Mouse (Mus musculus) embryonic facial prominence, embryonic 12.5 days (tissue): ENCODE results near the gene Cnnm2. TPM values are rescaled to one million over a fixed set of nuclear protein-coding genes. Genes with fewer than 3 reads are reported as not detected.

Source experiments
- ATAC-seq: fragments of 200-750 bp; cut with Nextera tagmentation; 2 replicates; pipeline ENCODE4 v1.8.0; 2017; ENCODE audit not compliant: insufficient number of reproducible peaks, insufficient read depth, low FRiP score, low TSS enrichment
- H3K27ac ChIP-seq: fragments of 300-500 bp; sonication (generic); 2 replicates; pipeline ENCODE4 v1.5.1; 2016; ENCODE audit warnings: mild to moderate bottlenecking
- H3K27me3 ChIP-seq: fragments of 300-500 bp; sonication (generic); 2 replicates; pipeline ENCODE4 v1.6.1; 2016; ENCODE audit warnings: mild to moderate bottlenecking, moderate library complexity
- H3K36me3 ChIP-seq: fragments of 300-500 bp; sonication (generic); 2 replicates; pipeline ENCODE4 v1.6.1; 2016; ENCODE audit warnings: mild to moderate bottlenecking
- H3K4me1 ChIP-seq: fragments of 300-500 bp; sonication (generic); 2 replicates; pipeline ENCODE4 v1.6.1; 2016
- H3K4me2 ChIP-seq: fragments of 300-500 bp; sonication (generic); replicated peaks from 2 replicates; pipeline ENCODE4 v1.6.1; 2016; ENCODE audit warnings: mild to moderate bottlenecking, moderate library complexity
- H3K4me3 ChIP-seq: fragments of 300-500 bp; sonication (generic); 2 replicates; pipeline ENCODE4 v1.5.1; 2016; ENCODE audit warnings: mild to moderate bottlenecking
- H3K9ac ChIP-seq: fragments of 300-500 bp; sonication (generic); 2 replicates; pipeline ENCODE4 v1.6.1; 2016; ENCODE audit warnings: mild to moderate bottlenecking, moderate library complexity
- H3K9me3 ChIP-seq: fragments of 300-500 bp; sonication (generic); 2 replicates; pipeline ENCODE4 v1.6.1; 2016; ENCODE audit warnings: mild to moderate bottlenecking, moderate library complexity
- WGBS: fragments of 180-500 bp; shearing (Covaris S2); methylation state at CpG from one replicate; pipeline ENCODE4 v1.1.7; 2016; 5-methylcytosine and 5-hydroxymethylcytosine counted together
- polyA plus RNA-seq: library from polyadenylated mRNA; unstranded; fragments of >200 nt; fragmentation: Nextera tagmentation; extraction: Ambion mirVana; gene quantifications from 2 replicates; pipeline ENCODE4 v1.2.1, GENCODE M21; 2016

The Cnnm2 gene
- polyA plus RNA-seq, 1 experiment from 2014 or later: 5.4 TPM

DNA sequence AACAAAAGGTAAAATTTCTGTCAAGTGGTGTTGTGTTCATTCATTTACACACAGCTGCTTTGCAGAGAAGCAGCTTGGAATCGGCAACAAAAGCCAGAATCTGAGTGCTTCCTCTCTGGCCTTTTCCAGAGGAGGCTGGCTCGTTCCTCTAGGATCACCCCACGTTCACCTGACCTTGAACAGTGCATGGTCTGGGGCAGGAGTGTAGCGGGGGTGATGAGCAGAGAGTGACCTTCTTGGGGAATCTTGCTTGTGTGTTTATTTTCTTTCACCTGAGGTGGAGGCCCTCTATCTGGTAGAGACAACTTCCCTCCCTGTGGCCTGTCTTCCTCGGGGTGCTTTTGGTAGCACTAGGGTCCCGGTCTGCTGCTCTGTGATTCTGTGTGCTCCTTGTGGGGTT is 94.8 kb downstream of the Cnnm2 start:
- Histone ChIP-seq H3K4me1 (peaks cover 10% of the 10 kb centered on the region), H3K36me3 (no peaks in the 10 kb centered on the region), H3K27ac (no peak overlapping the region), H3K27me3 (no peaks in the 10 kb centered on the region), H3K9me3 (no peaks in the 10 kb centered on the region), H3K4me2 (no peak overlapping the region), H3K4me3 (no peak overlapping the region), H3K9ac (no peak overlapping the region)
- no peak for ATAC-seq
- 47% methylated on average over 6 of the region's 6 CpGs for WGBS

DNA sequence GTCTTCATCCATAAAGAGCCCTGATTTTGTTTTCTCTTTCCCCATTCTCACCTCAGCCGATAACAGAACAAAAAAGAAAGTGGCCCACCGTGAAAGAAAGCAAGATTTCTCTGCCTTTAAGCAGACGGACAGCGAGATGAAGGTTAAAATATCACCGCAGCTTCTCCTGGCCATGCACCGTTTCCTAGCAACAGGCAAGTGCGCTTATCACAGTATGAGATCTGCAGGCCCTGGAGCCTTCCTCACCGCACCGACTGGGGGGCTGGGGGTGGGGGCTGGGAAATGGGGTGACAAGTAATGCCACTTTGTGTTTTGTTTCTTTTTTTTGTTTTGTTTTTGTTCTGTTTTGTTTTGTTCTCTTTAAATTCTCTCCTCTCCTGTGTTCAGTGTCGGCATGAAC is 95.4 kb downstream of the Cnnm2 start:
- Histone ChIP-seq H3K27ac (no peak overlapping the region), H3K36me3 (no peaks in the 10 kb centered on the region)

DNA sequence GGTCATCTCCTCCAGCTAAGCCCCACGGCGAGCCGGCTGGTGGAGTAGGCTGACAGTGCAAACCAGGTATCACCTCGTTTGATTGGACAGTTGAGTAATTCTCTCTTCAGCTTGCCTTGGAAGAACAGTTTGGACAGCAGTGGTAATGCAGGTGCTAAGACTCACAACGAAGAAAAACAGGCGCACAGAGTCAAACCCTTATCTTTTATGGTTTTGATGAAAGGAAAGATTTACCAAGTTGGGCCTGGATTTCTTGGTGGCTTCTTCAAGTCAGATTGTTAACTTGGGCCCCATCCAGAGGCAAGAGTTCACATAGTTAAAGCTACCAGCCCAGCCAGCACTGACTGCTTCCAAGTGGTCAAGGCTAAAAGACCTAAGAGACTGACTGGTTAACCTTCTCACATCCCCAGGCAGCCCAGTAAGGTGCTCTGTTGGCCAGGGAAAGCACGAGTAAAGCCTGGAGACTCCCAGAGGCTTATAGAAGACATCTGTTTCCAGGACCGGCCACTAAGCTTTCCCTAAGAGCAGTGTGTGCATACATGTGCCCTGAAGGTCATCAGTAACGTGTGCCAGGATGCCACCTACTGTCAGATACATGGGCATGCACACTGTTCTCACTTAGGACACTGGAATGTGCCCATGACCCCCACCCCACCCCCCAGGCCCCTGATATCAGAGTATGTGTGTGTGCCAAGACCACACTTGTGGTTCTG is 96.0 kb downstream of the Cnnm2 start:
- Histone ChIP-seq H3K4me1 (peaks cover 10% of the 10 kb centered on the region), H3K9ac (no peak overlapping the region), H3K4me3 (no peak overlapping the region), H3K36me3 (no peaks in the 10 kb centered on the region), H3K9me3 (no peaks in the 10 kb centered on the region), H3K27ac (no peak overlapping the region), H3K27me3 (no peaks in the 10 kb centered on the region), H3K4me2 (no peak overlapping the region)
- ATAC-seq: no peak
- WGBS: 51% methylated on average over 9 of the region's 9 CpGs

More for the DNA sequence above, 95.4 kb downstream of the Cnnm2 start:
- peaks cover 10% of the 10 kb centered on the region for H3K4me1 ChIP-seq
- no peak overlapping the region for H3K4me3 ChIP-seq
- no peak overlapping the region for H3K4me2 ChIP-seq
- 38% methylated on average over 10 of the region's 10 CpGs for WGBS
- H3K9me3 ChIP-seq: no peaks in the 10 kb centered on the region
- no peaks in the 10 kb centered on the region for H3K27me3 ChIP-seq
- ATAC-seq: no peak
- H3K9ac ChIP-seq: no peak overlapping the region

DNA sequence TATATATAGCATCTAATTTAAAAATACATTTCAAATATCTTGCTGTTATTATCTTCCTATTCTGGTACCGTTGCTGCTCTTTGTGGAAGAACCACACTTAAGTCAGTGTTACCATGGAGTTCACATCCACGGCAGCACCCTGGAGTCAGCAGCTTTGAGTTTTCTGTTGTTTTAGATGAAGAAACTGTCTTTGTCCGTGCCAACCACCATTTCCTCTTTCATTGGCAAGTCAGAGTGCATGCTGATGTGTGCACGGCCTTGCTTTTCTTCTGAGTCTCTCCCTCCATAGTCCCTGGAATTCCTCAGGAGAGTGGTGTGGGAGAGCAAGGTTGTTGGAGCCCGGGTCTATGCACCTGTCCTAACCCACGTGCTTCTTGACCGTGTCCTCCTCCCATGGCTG is 96.8 kb downstream of the Cnnm2 start:
- Histone ChIP-seq H3K9me3 (no peaks in the 10 kb centered on the region), H3K4me1 (peaks cover 10% of the 10 kb centered on the region), H3K27ac (no peak overlapping the region), H3K9ac (no peak overlapping the region), H3K36me3 (no peaks in the 10 kb centered on the region), H3K4me2 (no peak overlapping the region), H3K4me3 (no peak overlapping the region), H3K27me3 (no peaks in the 10 kb centered on the region)
- 84% methylated on average over 7 of the region's 7 CpGs for WGBS
- no peak for ATAC-seq

DNA sequence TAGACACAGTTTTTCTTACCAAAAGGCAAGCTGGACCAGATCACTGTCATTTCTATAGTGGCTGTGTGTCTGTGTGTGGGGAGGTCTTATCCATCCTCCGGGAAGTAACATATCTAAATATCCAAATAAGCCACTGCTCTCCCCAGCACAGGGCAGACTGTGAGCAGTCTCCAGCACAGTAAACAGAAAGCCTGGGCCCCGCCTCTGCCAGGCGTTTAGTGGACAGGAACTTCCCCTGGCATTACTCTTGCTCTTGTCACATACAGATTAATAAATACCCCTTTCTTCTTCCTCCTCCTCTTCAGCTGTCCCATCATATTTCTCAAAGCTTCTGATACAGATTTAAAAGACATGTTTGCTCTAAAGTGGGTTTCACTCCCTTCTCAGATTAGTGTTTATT is 101.2 kb downstream of the Cnnm2 start:
- whole genome bisulfite sequencing: 52% methylated on average over 3 of the region's 3 CpGs
- Histone ChIP-seq H3K4me1 (peaks cover 6% of the 10 kb centered on the region; the same call in 1 of the 2 replicates), H3K27me3 (no peaks in the 10 kb centered on the region), H3K9ac (no peak overlapping the region), H3K4me3 (no peak overlapping the region), H3K9me3 (no peaks in the 10 kb centered on the region), H3K4me2 (no peak overlapping the region), H3K27ac (no peak overlapping the region), H3K36me3 (no peaks in the 10 kb centered on the region)
- ATAC-seq: no peak

DNA sequence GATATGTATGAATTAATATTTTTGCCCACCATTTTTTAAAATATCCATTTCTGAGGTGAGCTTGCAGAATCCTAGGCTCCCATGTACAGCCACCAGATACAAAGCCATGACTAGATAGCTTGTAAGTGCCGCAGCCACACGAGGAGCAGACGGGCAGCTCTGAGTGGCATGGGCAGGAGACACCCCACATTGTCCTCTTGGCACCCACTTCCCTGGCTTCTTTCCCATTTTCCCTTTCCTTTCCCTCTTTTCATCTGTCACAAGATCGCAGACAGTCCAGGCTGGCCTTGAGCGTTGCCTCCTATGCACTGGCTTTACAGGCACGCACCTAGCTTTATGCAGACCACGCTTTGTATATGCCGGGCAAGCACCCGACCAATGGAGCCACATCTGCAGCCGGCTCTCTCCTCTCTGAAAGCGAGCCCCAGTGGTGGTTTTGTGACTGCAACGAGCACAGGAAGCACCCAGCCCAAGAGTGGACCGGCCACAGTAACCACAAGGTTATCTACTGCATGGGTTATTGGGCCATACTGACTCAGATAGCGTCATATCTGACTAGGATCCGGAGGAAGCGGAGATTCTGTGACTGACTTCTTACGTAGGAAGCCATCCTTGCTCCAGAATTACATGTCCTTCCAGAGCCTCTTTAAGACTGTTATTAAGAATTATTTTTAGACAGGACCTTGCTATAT is 102.0 kb downstream of the Cnnm2 start:
- Histone ChIP-seq H3K4me2 (no peak overlapping the region), H3K27me3 (no peaks in the 10 kb centered on the region), H3K4me3 (no peak overlapping the region), H3K27ac (no peak overlapping the region), H3K36me3 (no peaks in the 10 kb centered on the region), H3K4me1 (peaks cover 6% of the 10 kb centered on the region; the same call in 1 of the 2 replicates), H3K9ac (no peak overlapping the region), H3K9me3 (no peaks in the 10 kb centered on the region)
- no peak for ATAC-seq
- 86% methylated on average over 17 of the region's 17 CpGs for WGBS

DNA sequence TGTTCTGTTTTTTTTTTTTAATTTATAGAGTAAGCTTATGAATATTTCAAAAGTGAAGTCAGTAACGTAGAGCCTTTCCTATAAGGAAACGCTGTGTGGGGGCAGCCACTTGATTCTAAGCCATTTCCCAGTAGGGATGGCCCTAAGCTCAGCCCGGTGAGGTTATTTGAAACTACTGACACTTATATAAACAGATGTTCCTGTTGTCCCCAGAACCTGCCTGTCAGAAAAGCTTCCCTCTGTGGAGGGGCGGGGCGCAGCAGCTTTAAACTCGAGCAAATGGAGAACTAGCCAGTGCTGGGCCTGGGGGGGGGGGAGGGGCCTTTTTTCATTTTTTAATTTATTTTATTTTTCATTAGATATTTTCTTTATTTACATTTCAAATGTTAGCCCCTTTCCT is 102.7 kb downstream of the Cnnm2 start:
- WGBS: 55% methylated on average over 6 of the region's 6 CpGs
- H3K27ac ChIP-seq: no peak overlapping the region
- no peak for ATAC-seq
- no peaks in the 10 kb centered on the region for H3K27me3 ChIP-seq
- H3K4me3 ChIP-seq: no peak overlapping the region
- H3K9ac ChIP-seq: no peak overlapping the region
- no peak overlapping the region for H3K4me2 ChIP-seq
- no peaks in the 10 kb centered on the region for H3K9me3 ChIP-seq
- H3K4me1 ChIP-seq: peaks cover 10% of the 10 kb centered on the region; the same call in 1 of the 2 replicates
- H3K36me3 ChIP-seq: no peaks in the 10 kb centered on the region

DNA sequence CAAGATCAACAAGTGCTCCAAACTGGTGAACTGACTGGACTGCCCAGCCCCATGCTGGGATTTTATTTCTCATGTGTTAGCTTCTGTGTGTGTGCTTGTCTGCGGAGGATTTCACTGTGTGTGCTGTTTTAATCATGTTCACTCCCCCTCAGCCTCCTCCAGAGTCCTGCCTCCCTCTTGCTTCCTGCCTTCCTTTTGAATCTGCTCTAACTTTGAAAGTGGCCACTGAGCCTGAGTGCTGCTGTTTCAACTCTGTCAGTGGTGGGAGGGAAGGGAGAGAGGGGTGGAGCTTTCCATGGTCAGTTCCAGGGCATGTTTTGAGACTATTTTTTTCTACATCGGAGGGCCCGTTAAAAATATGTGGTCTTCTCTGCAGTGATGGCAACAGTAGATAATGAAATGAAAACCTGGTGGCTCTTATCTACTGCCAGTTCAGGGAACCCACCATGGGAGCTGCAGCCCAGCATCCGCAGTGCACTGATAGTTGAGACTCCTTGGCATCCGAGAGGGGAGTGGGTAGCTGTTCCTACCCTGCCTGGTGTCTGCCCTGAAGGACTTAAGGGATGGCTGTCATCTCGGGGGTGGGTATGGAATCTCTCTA is 103.4 kb downstream of the Cnnm2 start:
- H3K4me1 ChIP-seq: peaks cover 14% of the 10 kb centered on the region
- no peaks in the 10 kb centered on the region for H3K9me3 ChIP-seq
- 59% methylated on average over 6 of the region's 6 CpGs for WGBS
- no peak overlapping the region for H3K9ac ChIP-seq
- ATAC-seq: no peak
- H3K27ac ChIP-seq: 0 out of 2 replicates have a peak overlapping the region, but pooled peaks have one; percentile 24
- H3K27me3 ChIP-seq: no peaks in the 10 kb centered on the region
- no peaks in the 10 kb centered on the region for H3K36me3 ChIP-seq
- H3K4me3 ChIP-seq: no peak overlapping the region
- no peak overlapping the region for H3K4me2 ChIP-seq

DNA sequence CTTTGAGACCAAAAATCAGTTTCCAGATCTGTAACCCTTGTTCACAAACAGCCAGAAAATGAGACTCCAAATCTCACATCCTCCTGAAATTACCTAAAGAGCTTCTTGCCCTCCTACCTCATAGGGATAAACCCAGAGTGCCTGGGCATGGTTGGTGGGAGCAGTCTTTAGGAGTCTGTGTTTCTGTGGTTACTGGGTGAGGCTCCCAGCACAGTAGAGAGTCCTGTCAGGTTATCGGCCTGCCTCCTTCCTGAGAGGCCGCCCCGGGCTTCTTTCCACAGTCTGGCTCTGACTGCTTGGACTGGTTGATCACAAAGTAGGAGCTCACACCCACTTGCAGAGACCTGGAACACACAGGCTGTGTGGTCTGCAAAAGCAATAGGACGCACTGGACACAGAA is 104.0 kb downstream of the Cnnm2 start:
- no peaks in the 10 kb centered on the region for H3K9me3 ChIP-seq
- H3K27me3 ChIP-seq: no peaks in the 10 kb centered on the region
- no peak for ATAC-seq
- H3K4me2 ChIP-seq: no peak overlapping the region
- no peak overlapping the region for H3K4me3 ChIP-seq
- WGBS: 85% methylated on average over 4 of the region's 4 CpGs
- no peaks in the 10 kb centered on the region for H3K36me3 ChIP-seq
- H3K27ac ChIP-seq: no peak overlapping the region
- H3K9ac ChIP-seq: no peak overlapping the region
- H3K4me1 ChIP-seq: peaks cover 14% of the 10 kb centered on the region

DNA sequence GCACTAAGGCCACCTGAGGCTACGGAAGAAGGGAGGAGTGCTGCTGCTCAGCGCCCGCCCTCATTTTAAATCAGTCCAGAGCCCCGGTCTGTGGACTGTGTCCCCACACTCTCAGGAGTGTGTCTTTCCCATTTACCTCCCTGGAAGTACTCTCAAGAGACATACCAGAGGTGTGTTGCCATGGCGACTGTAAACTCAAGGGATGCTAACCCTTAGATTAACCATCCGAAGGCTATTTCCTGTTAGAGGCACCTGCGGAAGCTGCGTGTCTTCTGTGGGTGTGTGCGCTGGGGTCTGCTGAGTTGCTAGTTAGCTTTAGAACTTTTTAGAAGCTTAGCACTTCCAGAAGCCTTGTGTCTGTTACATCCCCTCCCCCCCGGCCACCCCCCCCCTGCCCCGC is 107.7 kb downstream of the Cnnm2 start:
- no peak overlapping the region for H3K4me3 ChIP-seq
- no peaks in the 10 kb centered on the region for H3K27me3 ChIP-seq
- WGBS: 57% methylated on average over 11 of the region's 11 CpGs
- H3K9me3 ChIP-seq: no peaks in the 10 kb centered on the region
- no peak overlapping the region for H3K9ac ChIP-seq
- no peak overlapping the region for H3K27ac ChIP-seq
- no peaks in the 10 kb centered on the region for H3K36me3 ChIP-seq
- H3K4me2 ChIP-seq: 0 out of 2 replicates have a peak overlapping the region, but pooled peaks have one; percentile 15
- H3K4me1 ChIP-seq: peaks cover 14% of the 10 kb centered on the region
- no peak for ATAC-seq

DNA sequence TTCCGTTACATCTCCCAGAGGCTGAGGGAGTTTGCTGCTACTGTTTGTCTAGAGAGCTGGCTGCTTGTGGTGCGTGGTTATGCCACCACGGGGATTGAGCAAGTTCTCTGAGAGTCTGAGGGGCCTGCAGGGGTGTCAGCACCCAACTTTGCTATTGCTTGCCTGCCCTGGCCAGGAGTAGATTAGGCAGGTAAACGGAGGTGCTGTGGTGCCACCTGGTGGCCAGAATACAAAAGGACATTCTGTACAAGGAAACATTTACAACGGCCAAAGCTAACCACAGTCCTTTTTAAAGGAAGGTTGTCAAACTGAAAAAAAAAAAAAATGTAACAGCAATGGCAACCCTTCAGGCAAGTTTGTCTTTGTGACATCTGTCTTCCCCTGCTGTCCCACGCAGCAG is 108.1 kb downstream of the Cnnm2 start:
- Histone ChIP-seq H3K27ac (no peak overlapping the region), H3K9me3 (no peaks in the 10 kb centered on the region), H3K36me3 (no peaks in the 10 kb centered on the region), H3K4me2 (0 out of 2 replicates have a peak overlapping the region, but pooled peaks have one; percentile 15), H3K4me3 (no peak overlapping the region), H3K27me3 (no peaks in the 10 kb centered on the region), H3K4me1 (peaks cover 14% of the 10 kb centered on the region), H3K9ac (no peak overlapping the region)
- 13% methylated on average over 6 of the region's 6 CpGs for WGBS
- ATAC-seq: no peak

DNA sequence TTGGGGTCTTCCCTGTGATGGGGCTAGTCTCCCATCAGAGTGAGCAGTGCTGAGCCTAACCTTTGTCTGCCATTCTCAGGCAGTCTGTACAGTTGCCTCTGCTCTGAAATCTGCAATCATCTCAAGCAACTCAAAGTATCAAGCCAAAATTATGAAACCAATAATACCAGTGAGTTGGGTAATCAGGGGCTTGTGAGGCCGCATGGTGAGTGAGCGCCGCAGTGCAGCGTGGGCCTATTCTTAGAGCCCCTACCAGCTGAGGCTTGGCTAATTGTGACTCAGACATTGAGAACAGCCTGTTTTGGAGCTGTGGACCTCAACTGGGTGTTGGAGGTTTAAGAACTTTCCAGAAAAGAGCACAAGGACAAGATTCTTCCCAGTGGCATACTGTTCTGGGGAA is 109.7 kb downstream of the Cnnm2 start:
- H3K27me3 ChIP-seq: no peaks in the 10 kb centered on the region
- no peaks in the 10 kb centered on the region for H3K9me3 ChIP-seq
- ATAC-seq: no peak
- H3K27ac ChIP-seq: no peak overlapping the region
- no peak overlapping the region for H3K9ac ChIP-seq
- H3K4me1 ChIP-seq: peaks cover 8% of the 10 kb centered on the region
- H3K4me3 ChIP-seq: no peak overlapping the region
- no peaks in the 10 kb centered on the region for H3K36me3 ChIP-seq
- 91% methylated on average over 4 of the region's 4 CpGs for WGBS
- H3K4me2 ChIP-seq: no peak overlapping the region
